ENCODE assay signal across 29 mouse cellular contexts in the genomic region with DNA sequence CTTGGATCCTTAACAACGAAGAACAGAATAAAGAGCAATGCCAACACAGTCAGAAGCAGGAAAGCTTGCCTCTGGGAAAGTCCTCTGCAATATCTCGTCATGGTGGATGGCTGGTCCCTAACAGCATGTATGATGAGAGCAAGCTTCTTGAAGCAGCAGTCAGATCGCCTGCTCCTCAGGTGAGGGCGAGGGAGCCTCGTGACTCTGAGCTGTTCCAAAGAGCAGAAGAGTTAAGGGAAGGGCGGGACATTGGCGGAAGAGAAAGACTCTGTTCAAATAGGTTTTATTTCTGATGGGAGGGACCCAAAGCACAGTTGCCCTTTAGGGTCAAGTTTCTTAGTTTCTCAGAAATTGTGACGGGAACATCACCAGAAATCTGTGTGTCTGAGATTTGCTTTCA. TPM values are rescaled to one million over a fixed set of nuclear protein-coding genes. Genes with fewer than 3 reads are reported as not detected.
"Had no signal": no experiment of that assay in that cellular context is flagged by ENCODE, and none has a peak within 500 bp of the region (broad histone marks: within the 10 kb centered on the region; RNA-seq: fewer than 3 reads in every experiment).

No protein-coding gene starts in this region.

- H3K4me3 ChIP-seq: heart, embryonic 13.5 days; heart, embryonic 15.5 days; hindbrain, embryonic 13.5 days; hindbrain, embryonic 15.5 days; kidney, embryonic 15.5 days; limb, embryonic 13.5 days; limb, embryonic 15.5 days; liver, embryonic 12.5 days had no signal

- H3K36me3 ChIP-seq: heart, embryonic 13.5 days; heart, embryonic 15.5 days; hindbrain, embryonic 13.5 days; hindbrain, embryonic 15.5 days; kidney, embryonic 15.5 days; limb, embryonic 13.5 days; limb, embryonic 15.5 days; liver, embryonic 12.5 days had no signal

- DNase-seq: gastrocnemius, postnatal 14 days; heart, adult 18-20 months; heart, postnatal 14 days; heart, postnatal 36 days; kidney, adult 18-20 months; kidney, adult 8-10 months; kidney, postnatal 10 days; kidney, postnatal 25 days; kidney, postnatal 4 days; layer of hippocampus, adult 9-11 months; layer of hippocampus, postnatal 36 days; left cerebral cortex, postnatal 4 days had no signal

- ATAC-seq: hindbrain, postnatal 0 days; liver, embryonic 12.5 days had no signal

- H3K4me1 ChIP-seq: heart, embryonic 13.5 days; heart, embryonic 15.5 days; hindbrain, embryonic 13.5 days; hindbrain, embryonic 15.5 days; kidney, embryonic 15.5 days; limb, embryonic 13.5 days; limb, embryonic 15.5 days; liver, embryonic 12.5 days had no signal

- H3K27me3 ChIP-seq: heart, embryonic 13.5 days; heart, embryonic 15.5 days; hindbrain, embryonic 13.5 days; hindbrain, embryonic 15.5 days; kidney, embryonic 15.5 days; limb, embryonic 13.5 days; limb, embryonic 15.5 days; liver, embryonic 12.5 days had no signal

- H3K27ac ChIP-seq: heart, embryonic 13.5 days; heart, embryonic 15.5 days; hindbrain, embryonic 13.5 days; hindbrain, embryonic 15.5 days; hindbrain, postnatal 0 days; kidney, embryonic 15.5 days; limb, embryonic 13.5 days; limb, embryonic 15.5 days; liver, embryonic 12.5 days; liver, embryonic 14.5 days had no signal

- H3K9ac ChIP-seq: heart, embryonic 13.5 days; heart, embryonic 15.5 days; hindbrain, embryonic 13.5 days; hindbrain, embryonic 15.5 days; kidney, embryonic 15.5 days; limb, embryonic 13.5 days; limb, embryonic 15.5 days; liver, embryonic 12.5 days; liver, embryonic 14.5 days had no signal

- H3K9me3 ChIP-seq: heart, embryonic 13.5 days; heart, embryonic 15.5 days; hindbrain, embryonic 13.5 days; hindbrain, embryonic 15.5 days; kidney, embryonic 15.5 days; limb, embryonic 13.5 days; limb, embryonic 15.5 days; liver, embryonic 12.5 days had no signal

- H3K4me2 ChIP-seq: heart, embryonic 11.5 days; heart, embryonic 13.5 days; heart, embryonic 15.5 days; hindbrain, embryonic 13.5 days; hindbrain, embryonic 15.5 days; kidney, embryonic 15.5 days; limb, embryonic 13.5 days; limb, embryonic 15.5 days; liver, embryonic 12.5 days had no signal

RNA-seq across cellular contexts. Expression of a gene that starts 25.6 kb away (rescaled TPM):
- polyA plus RNA-seq: heart, embryonic 11.5 days; heart, embryonic 13.5 days; heart, embryonic 15.5 days; heart, postnatal 0 days; hindbrain, embryonic 11.5 days; hindbrain, embryonic 13.5 days; hindbrain, embryonic 15.5 days; hindbrain, postnatal 0 days; intestine, embryonic 14.5 days; kidney, embryonic 15.5 days; limb, embryonic 11.5 days; limb, embryonic 13.5 days; limb, embryonic 15.5 days; liver, adult 2 months; liver, embryonic 12.5 days; liver, embryonic 14.5 days; liver, embryonic 16.5 days had no signal
